Mouse (Mus musculus) right cerebral cortex, adult 2 months (tissue): ENCODE measurements around the gene Olfr1276.

Experiments
- DNase-seq, 2 experiments: peaks; one replicate each; pipeline ENCODE4 v3.0.0; 2021 to 2022; ENCODE audit warnings: low spot score in 2 of 2

Gene Olfr1276

GRCm38 (mm10) chr2:111254216-111254615 lies at the start of gene Olfr1276:
Gene Olfr1276, plus strand, starts transcription at chr2:111254516.
- DNase-seq = no peak

GRCm38 (mm10) chr2:111229502-111229901 lies 24.8 kb upstream of the Olfr1276 start, which contains the start of gene 4930430A15Rik:
Gene 4930430A15Rik, minus strand, starts transcription at chr2:111229602.
- DNase-seq = no peak

GRCm38 (mm10) chr2:111235186-111235585 lies 19.1 kb upstream of the Olfr1276 start, which contains the start of gene Olfr1275:
Gene Olfr1275, minus strand, starts transcription at chr2:111235286.
- no peak for DNase-seq

DNA sequence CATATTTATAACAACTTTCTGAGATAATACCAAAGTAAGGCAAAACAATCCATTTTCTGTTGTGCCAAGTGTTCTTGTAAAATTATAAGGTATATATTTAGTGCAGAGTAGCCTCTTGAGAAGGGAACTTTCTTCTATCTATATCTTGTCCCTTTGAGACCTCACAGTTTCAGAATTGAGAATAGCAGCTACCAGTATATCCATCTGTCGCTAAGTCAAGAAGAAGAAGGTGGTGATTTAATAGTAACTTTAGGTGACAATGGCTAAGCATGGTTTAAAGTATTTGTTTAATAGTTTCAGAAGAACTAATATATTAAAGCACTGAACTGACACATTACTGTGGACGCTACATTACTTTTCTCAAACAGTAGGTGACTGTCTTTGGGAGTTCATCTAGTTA lies 19.7 kb downstream of the Olfr1276 start, which contains the start of gene Olfr1277:
Gene Olfr1277 (minus strand): TSS at position 101 of the 400 bp plus-strand sequence.
- no peak for DNase-seq

GRCm38 (mm10) chr2:111289836-111290235 lies 35.5 kb downstream of the Olfr1276 start, which contains the start of gene Olfr1278:
Gene Olfr1278, plus strand, starts transcription at chr2:111290136.
- DNase-seq = no peak

DNA sequence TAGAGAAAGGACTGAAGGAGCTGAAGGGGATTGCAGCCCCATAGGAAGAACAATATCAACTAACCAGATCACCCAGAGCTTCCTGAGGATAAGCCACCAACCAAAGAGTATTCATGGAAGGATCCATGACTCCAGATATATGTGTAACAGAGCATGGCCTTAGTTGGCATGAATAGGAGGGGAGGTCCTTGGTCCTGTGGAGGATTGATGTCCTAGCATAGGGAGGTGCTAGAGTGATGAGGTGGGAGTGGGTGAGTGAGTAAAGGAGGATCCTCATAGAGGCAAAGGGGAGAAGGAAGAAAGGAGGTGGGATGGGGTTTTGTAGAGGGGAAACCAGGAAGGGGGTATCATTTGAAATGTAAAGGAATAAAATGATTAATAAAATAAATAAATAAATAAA lies 44.2 kb downstream of the Olfr1276 start:
- DNase-seq = no peak

- no peak for DNase-seq
Observed at GRCm38 (mm10) chr2:111300374-111300773, 46.1 kb downstream of the Olfr1276 start, which contains the start of gene Olfr1279. Gene Olfr1279, plus strand, starts transcription at chr2:111300635.
